Mouse (Mus musculus) thymus, postnatal 10 days (tissue): Measurements from ENCODE around the gene Rnf167.

Source experiments
- DNase-seq, 2 experiments: peaks; one replicate each; pipeline ENCODE4 v3.0.0; 2021; ENCODE audit warnings: low spot score in 2 of 2

The Rnf167 gene

GRCm38 (mm10) chr11:70654923-70655570 lies 8.0 kb downstream of the Rnf167 start:
- DNase-seq, result peak; percentile 69 to 72

- DNase-seq, result peak; percentile 63 to 65
These were observed 8.8 kb downstream of the Rnf167 start for GRCm38 (mm10) chr11:70655571-70656455.

- DNase-seq, result no peak
These were observed 9.5 kb downstream of the Rnf167 start for GRCm38 (mm10) chr11:70656456-70656927.

GRCm38 (mm10) chr11:70656964-70657363 lies 9.9 kb downstream of the Rnf167 start, which contains the start of gene Eno3:
Eno3 (plus strand) TSS chr11:70657202.
- no peak for DNase-seq

- DNase-seq, result peak in 1 of 2 experiments; percentile 23
These were observed 10.5 kb downstream of the Rnf167 start for GRCm38 (mm10) chr11:70657573-70657972.

GRCm38 (mm10) chr11:70657991-70658390 lies 11.0 kb downstream of the Rnf167 start:
- no peak for DNase-seq

GRCm38 (mm10) chr11:70658521-70658920 lies 11.5 kb downstream of the Rnf167 start:
- DNase-seq, result no peak

- DNase-seq, result no peak
These were observed 11.9 kb downstream of the Rnf167 start for GRCm38 (mm10) chr11:70658942-70659341.

- DNase-seq, result no peak
These were observed 13.5 kb downstream of the Rnf167 start for GRCm38 (mm10) chr11:70660571-70660970.

GRCm38 (mm10) chr11:70663101-70663500 lies 16.1 kb downstream of the Rnf167 start:
- no peak for DNase-seq

- DNase-seq, result no peak
These were observed 16.9 kb downstream of the Rnf167 start for GRCm38 (mm10) chr11:70663957-70664356.

- DNase-seq, result no peak
These were observed 17.7 kb downstream of the Rnf167 start for GRCm38 (mm10) chr11:70664741-70665140.

GRCm38 (mm10) chr11:70666687-70667086 lies 19.7 kb downstream of the Rnf167 start:
- no peak for DNase-seq

- no peak for DNase-seq
These were observed 20.5 kb downstream of the Rnf167 start for GRCm38 (mm10) chr11:70667271-70668150.

GRCm38 (mm10) chr11:70668335-70668770 lies 21.3 kb downstream of the Rnf167 start:
- DNase-seq, result no peak

GRCm38 (mm10) chr11:70668771-70669505 lies 21.9 kb downstream of the Rnf167 start, which contains the start of gene Spag7:
Spag7 (minus strand) TSS chr11:70669416.
- DNase-seq, result peak; percentile 89 to 96

- DNase-seq, result peak; percentile 89 to 91
These were observed 22.7 kb downstream of the Rnf167 start for GRCm38 (mm10) chr11:70669582-70670345.

- no peak for DNase-seq
These were observed 23.4 kb downstream of the Rnf167 start for GRCm38 (mm10) chr11:70670483-70670882.

GRCm38 (mm10) chr11:70671333-70672047 lies 24.5 kb downstream of the Rnf167 start:
- DNase-seq, result no peak
